Mouse (Mus musculus) retina, embryonic 14.5 days (tissue): ENCODE measurements around the gene Dbn1.
A peak's percentile ranks its signal among the peaks of the same experiment; 100 is the strongest.

Experiments
- DNase-seq: peaks from one replicate; pipeline ENCODE4 v3.0.0-alpha.2; 2015; ENCODE audit warnings: low spot score

Gene Dbn1

DNA sequence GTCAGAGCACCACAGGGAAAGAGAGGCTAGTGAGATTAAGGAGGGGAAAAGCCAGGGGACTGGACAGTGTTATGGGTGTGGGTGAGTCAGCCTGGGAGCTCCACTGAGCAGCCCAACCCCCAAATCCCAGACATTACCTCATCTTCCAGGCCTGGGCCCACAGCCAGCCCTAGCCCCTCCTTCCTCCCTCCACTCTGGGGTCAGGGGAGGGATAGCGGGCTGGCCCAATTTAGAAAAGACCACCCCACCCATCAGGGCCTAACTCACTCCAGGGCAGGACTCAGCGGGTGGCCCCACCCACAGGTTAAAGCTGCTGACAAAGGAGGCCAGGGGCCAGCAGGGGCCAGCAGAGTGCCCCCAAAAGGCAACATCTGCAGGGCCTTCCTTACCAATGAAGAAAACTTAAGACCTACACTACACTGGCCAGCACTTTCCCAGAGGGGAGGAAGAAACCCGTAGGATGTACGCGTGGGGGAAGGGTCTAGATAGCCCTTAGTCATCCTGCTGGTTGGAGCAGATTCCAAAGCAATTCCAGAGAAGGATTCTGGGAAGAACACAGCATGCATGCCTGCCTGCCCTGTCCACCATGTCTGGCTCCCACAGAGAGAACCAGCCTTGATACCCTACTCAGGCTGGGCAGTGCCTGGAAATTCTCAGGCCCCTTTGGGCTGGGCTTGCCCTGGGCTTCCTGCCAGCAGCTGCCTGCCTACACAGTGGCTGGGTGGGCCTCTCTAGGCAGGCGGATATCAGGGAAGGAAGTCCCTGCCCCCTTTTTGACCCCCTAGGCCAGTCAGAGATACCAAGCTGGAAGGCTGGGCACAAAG, 23.0 kb upstream of the Dbn1 start:
- peak; percentile 67 for DNase-seq

DNA sequence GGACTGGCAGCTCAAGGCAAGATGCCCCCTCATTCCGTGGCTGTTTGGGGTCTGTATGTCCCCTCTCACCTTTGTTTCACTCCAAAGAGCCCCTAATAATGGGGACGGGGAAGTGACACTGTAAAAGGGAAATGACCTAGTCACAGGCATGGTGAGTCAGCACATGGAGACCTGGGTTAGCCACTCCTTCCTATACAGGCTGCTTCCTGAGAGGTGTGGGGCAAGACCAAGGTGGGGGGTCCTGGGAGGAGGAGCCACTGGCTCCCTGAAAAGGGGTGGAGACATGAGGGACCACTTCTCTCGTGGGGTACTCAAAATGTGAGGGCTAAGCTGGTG, 22.4 kb upstream of the Dbn1 start:
- DNase-seq: no peak

DNA sequence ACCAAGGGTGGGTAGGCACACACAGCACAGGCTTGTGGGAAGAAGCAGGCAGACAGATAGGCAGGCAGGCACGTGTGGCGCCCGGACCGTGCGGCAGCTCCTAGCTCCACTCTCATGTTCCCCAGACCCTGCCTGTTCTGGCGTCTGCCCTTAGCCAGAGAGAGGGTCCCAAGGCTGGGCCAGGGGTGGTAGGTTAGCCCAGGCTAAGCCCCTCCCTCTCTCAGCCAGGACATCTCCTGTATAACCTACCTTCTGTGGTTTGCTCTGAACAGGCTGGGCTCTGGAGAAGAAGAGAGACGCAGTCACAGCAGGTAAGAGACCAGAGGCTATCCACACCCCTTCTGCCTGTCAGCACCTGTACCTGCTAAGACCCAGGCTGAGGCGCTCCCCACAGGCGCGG, 20.6 kb upstream of the Dbn1 start:
- DNase-seq: no peak

DNA sequence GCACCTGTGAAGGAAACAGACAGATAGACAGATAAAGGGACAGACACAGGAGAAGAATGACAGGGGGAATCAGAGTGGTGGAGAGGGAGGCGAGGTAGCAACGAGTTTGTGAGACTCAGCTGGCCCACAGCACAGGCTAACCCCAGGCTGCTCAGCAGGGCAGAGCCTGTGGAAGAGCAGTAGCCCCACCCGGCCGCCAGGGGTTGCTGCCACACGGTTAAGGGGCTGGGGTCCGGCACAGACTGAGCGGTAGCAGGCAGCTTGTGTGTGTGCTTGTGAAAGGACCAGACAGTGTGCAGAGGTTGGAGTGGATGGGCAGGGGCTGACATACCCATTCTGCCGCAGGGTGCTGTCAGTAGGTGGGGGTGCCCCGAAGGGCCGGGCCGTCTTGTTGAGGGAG, 20.0 kb upstream of the Dbn1 start:
- DNase-seq: peak; percentile 49

DNA sequence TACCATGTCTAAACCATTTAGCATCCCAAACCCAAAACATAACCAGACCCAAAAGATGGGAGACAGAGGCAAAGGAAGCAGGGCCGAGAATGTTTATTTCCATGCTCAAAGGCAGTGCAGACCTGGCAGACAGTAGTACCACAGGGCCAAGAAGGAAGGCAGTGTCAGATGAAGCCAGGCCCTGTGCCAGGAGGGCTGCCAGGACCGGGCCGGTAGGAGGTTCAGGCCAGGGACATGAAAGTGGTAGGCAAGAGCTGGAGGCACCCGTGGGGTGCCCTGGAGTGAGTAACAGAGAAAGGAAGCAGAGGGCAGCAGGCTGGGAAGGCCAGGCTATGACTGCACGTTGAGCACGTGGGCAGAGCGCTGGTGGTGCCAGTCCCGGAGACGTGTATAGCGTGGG, 18.8 kb upstream of the Dbn1 start:
- DNase-seq: no peak

DNA sequence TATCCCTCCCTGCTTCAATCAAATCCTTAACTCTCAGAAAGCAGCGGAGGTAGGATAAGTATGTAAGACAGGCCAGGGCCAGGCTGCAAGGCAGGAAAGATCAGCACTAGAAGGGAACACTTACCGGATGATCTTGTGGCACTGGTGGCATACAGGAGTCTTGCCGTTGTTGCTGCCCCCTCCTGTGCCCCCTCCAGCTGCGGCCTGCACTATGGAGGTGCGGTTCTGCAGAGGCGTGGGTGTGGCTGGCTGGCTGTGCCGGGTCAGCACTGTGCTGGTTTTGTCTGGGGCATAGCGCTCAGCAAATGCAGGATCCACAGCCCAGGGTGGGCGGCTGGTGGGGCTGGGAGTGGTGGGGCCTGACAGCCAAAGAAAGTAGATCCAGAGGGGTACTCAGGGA, 17.9 kb upstream of the Dbn1 start:
- DNase-seq: no peak

DNA sequence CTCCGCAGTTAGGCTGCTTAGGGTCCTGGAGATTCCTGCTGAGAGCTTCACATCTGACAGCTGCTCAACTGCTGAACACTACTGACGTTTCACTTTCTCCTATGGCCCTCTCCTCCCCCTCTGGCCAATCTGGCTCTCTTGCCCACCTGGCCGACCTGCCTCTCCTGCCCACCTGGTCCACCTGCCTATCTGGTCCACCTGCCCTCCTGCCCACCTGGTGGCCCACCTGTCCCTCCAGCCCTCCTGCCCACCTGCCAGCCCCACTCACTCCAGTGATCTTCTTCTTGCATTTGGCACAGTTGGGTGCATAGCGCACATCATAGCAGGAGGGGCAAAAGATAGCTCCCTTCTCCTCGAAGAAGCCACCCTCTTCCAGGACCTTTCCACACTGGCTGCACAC, 16.5 kb upstream of the Dbn1 start:
- no peak for DNase-seq

DNA sequence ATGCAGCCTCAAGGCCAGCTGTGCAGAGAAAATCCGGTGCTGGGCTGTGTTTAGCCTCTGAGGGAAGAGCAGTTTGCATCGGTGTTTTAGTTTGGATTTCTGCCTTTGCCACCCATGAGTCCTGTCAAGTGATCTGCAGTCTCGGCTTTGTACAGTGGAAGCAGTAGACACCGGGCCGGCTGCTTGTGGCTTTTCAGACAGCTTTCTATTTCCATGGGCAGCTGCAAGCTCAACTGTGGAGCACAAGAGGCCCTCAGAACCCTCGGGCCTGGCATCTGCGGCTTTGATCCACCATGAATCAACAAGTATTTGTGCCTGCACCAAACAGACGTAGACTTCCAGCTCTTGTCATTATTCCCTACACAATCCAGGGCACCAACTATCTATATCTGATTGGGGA, 14.5 kb upstream of the Dbn1 start:
- DNase-seq: no peak

DNA sequence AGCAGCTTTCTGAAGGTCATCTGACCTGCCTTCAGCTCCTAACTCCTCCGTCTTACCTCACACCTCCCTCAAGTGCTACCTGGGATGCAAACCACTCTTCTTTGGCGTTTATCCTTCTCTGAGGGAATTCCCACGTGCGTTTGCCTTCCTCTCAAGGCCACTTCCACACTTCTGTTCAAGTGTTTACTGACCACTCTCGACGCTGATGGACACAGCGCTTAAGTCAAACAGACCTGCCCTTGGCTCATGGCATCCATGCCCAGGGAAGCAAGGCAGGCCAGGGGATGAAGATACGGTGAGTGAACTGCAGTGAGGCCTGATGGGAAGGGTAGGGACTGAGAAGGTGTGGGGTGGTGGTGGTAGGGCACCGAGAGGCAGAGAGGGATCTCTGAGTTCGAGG, 12.7 kb upstream of the Dbn1 start:
- no peak for DNase-seq

DNA sequence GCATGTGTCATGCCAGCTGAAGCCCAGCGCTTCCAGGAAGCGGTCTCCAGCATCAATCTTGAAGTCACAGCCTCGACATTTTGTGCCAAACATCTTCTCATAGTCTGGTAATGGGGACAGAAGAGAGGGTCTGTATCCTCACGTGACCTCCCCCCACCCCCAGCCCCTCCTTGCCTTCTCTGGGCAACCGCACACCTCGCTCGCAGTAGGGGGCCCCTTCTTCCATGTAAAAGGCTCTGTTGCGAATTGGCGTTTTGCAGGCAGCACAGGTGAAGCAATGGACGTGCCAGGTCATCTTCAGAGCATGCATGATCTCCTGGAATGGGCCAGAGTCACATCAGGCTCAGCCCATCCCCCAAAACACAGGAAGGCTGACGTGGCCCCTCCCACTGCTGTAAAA, 11.0 kb upstream of the Dbn1 start:
- DNase-seq: no peak

DNA sequence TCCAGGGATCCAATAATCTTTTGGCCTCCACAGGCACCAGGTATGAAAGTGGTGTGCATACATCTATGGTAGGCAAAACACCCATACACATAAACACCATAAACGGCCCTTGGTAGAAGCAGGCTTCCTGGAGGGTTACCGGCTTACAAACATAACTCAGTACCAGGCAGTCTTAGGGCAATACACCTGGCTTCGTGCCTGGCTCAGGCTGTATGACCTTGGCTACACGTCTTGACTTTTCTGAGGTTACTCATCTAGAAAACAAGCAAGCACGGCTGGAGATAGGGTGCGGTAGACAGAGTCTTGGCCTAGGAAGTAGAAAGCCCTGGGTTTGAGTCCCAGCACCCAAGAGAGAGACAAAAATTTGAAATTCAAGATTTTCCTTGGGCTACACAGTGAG, 8.8 kb upstream of the Dbn1 start:
- DNase-seq: no peak

DNA sequence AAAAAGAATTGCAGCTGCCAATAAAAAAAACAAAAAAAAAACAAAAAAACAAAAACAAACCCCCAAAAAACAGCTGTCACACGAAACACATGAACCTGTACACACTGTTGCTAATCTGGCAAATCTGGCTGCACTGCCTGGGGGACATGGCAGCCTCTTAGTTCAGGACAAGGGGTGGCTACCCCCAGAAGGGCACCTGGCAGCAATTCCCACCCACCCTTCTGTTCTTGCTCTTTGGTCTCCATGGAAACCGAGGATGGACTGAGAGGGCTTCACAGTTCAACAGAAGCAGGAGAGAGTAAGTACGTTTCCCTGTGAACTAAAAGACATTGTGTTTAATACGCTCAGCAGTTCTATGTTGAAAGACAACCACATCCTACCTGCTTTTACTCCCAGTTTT, 7.8 kb upstream of the Dbn1 start:
- no peak for DNase-seq

DNA sequence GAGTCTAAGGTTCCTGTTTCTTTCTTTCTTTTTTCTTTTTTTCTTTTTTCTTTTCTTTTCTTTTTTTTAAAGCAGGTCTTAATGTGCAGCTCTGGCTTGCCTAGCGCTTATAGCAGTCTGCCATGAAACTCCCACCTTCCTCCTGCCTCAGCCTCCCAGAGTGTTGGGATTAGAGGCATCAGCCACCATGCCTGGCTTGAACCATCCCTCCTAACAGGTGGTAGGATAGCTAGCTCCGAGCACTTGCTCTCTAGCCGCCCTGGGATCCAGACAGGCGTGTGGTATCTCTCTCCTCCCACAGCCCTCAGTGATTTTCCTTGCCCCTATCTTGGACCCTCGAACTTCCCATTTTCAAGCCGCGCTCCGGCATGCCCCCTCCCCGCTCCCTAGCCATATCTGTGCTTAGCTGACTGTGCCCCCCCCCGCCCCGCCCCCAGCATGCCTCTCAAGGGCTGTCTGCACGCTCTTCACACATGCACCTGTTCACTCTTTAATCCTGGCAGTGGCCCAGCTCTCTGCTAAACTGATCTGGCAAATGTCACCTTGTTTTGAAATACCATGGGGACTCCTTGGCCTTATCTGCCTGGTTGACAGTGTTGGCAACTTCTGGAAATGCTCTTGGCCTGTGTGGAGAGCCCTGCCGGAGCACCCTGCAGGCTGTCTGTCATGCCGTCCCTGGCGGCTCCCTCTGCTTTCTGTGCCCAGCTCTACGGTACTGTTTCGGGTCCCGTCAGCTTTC, 7.1 kb upstream of the Dbn1 start:
- DNase-seq: no peak

DNA sequence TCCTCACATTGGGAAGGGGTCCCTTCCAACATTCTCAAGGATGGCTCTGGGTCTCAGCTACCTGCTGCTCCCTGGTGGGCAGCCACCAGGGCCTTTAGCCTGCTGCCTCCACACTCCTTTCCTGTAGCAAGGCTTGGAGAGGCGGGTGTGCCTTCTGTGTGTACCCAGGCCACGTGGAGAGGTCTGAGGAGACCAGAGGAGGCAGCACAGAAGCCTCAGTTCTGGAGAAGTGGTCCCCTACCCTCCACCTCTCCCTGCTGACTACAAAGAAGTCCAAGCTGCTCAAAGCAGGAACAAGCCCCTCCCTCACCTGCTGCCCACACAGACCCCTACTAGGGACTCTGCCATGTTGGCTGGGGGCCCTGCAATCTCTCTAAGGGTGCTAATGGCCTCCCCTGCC, 6.3 kb upstream of the Dbn1 start:
- DNase-seq: no peak

DNA sequence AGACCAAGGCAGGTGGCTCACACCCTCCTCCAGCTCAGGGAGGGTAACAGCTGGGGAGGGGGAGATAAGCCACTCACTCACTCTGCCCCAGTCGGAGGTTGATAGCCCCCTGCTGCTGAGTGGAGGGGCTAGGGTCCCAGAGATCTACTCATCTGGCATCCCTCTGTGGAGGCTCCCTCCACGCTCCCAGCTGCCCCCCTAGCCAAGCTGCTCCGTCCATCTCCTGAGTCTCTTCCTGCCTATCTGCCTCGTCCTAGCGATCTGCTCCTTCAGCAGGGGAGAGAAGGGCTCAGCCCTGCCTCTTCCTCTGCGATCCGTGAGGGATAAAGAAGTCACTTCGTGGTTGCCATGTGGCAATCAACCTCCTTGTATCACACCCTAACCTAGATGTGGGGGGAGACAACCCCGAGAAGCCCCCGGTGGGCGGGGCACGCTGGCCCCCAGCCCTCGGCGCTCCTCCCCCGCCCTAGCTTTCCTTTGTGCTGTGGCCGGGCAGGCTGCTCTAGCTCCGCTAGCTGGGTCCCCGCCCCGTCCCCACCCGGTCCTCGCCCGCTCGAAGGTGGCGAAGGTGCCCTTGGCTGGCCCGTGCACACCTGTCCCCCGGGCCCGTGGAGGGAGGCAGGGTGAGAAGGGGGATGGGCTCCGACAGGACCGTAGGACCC, 864 bp downstream of the Dbn1 start:
- DNase-seq: peak; percentile 66

DNA sequence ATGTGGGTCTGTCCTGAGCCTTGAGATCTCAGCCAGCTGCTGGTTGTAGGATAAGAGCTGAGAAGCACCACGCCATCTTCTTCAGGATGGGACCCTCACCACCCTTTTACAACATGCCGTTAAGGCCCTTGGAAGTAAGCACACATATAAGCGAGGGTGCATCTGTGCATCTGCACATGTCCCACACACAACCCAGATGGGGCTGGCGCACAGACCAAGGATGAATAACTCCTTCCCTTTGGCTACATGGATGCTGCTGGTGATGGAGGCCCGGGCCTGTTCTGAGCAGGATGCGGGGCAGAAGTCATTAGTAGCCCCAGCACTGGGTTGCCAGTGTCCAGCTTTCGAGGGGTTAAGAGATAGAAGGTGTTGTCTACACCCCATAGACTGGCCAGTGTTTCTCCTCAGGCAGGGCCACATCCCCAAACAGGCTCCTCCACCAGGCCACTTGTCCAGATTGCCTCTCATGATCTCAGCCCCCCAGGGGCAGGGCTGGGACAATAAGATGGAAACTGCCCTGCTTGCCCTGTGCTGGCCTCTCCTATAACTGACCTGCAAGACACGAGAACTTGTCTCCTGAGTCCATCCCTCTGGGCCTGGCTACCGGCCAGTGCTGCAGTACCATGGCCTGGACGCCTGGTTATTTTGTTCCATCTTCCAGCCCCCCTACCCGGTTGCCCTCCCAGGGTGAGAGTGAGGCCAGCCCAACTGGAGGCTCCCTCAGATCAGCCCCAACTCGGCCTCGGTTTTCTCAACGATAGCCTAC, 1.7 kb downstream of the Dbn1 start:
- peak; percentile 43 for DNase-seq

DNA sequence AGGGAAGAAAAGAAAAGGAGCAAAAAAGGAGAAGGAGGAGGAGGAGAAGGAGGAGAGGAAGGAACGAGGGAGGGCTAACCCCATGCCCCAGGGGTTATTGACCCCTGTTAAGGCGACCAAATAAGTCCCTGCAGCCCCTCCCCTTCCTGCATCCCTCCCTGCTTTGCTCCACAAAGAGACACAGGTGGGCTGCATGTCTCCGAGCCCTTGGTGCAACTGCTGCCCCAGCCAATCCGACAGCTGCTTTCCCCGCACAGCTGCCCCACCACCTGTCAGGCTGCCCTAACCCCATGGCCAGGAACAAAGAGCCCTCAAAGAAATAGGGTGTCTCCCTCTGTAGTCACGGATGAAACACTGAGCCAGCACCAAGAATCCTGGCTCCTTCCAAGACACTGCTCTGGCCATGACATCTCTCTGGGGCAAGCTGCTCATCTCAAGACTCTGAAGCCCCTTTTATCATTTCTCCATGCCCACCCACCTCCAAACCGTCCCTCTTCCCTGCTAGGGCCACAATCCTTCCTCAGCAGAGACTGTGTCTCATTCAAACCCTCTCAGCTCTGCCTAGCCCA, 3.3 kb downstream of the Dbn1 start:
- no peak for DNase-seq

DNA sequence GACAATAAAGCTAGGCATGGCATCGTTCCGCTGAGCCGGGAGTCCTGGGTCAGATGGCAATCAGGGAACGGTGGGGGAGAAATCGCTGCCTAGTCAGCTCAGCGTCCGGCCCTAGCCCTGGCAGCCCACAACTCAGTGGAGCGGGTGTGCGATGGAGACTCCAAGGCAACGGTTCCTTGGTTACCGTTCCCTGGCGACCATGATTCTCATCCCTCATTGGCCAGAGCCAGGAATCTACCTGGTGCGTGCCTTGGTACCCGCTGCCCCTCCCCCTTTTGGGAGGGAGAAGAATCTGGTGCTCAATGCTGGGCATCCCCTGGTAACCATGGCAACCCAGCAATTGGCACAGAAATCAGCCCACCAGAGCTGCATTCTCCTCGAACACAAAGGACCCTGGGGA, 4.3 kb downstream of the Dbn1 start:
- DNase-seq: peak; percentile 73

DNA sequence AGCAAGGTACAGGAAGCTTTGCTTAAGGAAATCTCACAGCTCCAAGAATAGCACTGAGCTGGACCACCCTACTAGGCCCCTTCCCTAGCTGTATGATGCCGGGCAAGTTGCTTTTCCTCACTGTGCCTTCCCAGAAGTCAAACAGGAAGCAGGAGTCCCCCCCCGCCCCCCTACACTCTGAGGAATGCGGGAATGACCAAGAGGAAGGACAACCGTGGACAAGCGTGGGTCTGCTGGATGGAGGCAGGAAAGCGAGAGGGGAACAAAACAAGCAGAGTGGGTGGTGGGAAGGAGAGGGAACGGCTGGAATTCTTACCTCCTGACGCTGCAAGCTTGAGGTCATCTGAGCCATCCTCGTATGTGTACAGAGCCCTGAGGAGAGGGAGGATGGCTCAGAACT, 4.8 kb downstream of the Dbn1 start:
- DNase-seq: no peak

DNA sequence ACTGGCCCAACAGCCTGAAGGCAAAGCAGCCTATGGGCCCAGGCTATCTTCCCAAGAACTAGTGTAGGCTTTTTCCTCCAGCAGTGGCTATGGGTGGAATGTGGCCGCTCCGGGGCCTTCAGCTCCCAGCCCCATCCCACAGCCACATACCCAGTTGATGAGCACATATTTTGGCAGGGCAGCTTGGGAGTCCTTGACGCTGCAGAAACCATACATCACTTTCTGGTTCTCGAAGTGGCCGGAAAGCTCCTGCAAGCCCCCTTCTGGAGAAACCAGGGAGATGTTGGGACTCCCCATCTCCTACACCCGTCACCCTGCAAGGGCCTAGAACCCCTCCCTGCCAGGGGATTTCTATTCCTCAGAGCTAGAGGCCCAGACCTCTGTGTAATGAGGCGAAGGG, 5.4 kb downstream of the Dbn1 start:
- DNase-seq: no peak

DNA sequence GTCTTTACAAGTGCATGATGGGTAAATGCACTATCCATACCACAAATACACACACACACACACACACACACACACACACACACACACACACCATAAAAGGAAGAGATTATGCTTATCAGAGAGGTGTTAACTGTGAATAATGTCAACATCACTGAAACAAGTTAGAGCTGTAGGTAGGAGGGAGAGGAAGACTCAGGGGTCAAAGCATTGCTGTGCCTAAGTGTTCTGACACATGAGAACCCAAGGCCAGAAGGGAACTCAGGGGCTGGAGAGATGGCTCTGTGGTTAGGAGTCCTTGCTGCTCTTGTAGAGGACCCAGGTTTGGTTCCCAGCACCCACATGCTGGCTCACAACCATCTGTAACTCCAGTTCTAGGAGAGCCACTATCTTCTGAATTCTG, 8.0 kb downstream of the Dbn1 start:
- DNase-seq: no peak

DNA sequence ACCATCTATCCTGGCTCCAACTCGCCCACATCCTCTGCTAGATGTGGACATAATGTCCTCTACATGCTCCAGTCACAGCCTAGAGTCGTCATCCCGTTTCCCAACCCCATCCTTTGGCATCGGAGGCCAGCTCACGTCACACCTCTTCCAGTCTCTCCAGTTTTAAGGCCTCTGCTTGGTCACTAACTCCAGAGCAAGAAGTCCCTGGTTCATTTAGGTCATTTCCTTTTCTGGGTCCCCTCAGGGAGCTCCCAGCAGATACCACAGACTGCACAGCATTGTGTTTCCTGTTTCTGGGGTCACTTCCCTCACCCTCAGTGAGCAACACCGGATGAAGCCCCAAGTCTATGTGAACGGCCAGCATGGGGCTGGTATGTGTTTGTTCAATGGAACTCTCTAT, 8.9 kb downstream of the Dbn1 start:
- DNase-seq: no peak
